Mouse (Mus musculus) mouse trophoblast stem cell (cell line): ENCODE measurements around the gene Hdac4.

Experiments used
- in situ Hi-C, 2 experiments: fragments of 300-500 bp; cut with MseI, MboI; formaldehyde crosslinking; loops; 2 replicates in 1 of 2; 3 replicates in 1 of 2; pipeline ENCODE4 v1.15.1; 2025

Gene Hdac4

DNA sequence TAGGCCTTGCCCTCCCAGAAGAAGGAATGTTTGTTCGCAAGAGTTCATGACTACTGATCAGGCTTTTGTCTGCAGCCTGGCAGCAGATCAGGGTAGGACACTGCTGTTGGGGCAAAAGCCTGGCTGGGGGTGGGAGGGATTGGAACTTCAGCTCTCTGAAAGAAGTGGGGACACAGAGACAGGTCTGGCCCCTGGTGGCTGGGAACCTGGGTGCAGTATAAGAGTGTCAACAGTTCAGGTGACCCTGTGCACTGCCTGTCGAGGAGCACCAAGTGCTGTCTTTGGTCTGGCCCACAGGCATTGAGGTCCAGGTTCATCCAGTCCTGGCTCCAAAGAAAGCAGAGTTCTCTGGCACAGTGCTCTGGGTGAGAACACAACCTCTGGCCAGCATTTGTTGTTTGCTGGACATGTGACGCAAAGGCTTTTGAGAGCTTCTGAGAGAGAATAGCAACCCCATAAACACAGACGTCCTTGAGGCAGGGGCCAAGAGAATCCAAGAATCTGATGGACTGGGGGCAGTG lies 95.1 kb downstream of the Hdac4 start:
- in situ Hi-C loops: no loop called here

DNA sequence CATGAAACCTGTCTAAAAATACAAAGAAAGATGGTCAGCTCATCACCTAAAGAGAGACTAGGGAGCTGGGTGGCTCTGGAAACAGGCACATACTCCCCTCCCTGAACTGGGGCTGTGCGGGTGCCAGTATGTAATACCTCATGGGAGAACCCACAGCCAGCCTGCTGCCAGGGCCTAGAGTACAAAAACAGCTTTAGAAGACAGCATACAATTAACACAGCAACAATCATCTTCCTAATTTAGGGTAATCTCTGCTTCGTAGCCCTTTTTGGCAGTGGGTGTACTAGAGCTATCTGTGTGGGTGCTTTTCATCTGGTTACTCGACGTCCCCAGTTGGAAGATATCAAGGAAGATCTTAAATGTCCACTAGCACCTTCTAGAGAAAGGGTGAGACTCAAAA lies 95.5 kb downstream of the Hdac4 start:
- in situ Hi-C loops: no loop called here

DNA sequence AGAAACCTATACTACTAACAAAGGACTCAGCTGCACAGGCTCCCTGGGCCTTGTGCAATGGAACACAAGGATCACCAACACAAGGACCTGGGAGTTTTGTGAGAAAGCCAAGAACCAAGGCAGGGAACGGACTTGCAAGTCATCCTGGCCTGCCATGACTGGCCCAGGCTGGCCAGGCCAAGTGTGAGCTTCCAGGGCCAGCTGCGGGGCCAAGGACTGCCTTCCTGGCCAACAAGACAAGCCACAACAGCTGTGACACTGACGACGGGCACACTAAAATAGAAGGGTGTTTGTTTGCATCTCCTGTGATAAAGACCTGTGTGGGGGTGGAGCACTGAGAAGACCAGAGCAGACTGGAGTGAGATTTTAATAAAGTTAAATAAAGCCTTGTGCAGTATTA lies 96.0 kb downstream of the Hdac4 start:
- in situ Hi-C loops: no loop called here

DNA sequence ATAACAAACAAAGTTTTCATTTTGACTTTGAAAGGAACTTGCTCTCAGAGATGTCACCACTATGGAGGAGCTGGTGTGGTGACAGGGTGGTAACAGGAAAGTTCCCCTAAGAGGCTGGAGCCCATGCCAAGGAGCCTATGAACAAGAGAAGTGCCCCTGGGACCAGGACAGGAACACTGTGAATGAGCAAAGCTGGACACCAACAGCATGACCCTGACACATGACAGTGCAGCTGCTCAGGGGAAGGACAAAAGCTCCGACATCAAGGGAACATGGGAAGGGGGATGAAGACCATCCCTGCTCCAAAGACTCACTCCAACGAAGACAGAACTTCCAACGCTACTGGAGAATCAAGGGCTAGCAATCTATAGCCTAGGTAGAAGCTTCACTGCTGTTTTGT lies 97.0 kb downstream of the Hdac4 start:
- in situ Hi-C loops: no loop called here

DNA sequence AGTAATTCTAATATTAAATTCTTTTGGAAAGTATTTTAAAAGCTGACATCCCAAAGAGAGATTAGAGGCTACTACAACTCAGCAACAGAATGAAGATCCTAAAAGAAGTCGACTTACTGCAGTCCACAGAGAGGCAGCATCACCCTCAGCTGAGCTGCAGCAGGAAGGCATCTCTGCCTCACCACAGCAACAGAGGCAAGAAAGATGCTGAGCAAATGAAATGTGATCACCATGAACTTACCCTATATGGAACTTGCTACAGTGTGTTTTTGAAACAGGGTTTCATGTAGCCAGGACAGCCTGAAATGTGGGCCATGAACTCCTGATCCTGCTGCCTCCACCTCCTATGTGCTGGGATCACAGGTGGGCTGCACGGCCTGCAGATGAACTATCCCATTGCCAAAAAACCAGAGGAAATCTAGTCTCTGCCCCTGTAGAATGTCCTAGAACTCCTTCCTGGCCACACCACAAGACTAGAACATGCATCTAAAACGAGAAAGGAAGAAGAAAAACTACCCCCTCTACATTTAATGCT lies 98.4 kb downstream of the Hdac4 start:
- in situ Hi-C loops: no loop called here

DNA sequence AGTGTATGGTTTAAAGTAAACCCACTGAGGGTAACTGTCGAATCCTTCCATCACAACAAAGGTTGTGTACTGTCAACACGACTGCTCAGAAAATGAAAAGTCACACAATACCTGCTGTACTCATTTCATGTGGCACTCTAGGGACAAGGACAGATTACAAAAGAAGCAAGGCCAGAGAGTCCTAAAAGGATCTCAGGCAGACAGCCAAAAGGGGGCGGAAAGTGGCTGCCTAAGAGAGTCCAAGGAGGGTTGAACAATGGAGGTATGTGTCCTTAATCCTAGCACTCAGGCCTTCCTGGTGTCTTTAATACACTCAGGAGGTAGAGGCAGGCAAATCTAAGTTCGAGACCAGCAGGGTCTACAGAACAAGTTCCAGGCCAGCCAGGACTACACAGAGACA lies 103.2 kb downstream of the Hdac4 start:
- in situ Hi-C loops: no loop called here

DNA sequence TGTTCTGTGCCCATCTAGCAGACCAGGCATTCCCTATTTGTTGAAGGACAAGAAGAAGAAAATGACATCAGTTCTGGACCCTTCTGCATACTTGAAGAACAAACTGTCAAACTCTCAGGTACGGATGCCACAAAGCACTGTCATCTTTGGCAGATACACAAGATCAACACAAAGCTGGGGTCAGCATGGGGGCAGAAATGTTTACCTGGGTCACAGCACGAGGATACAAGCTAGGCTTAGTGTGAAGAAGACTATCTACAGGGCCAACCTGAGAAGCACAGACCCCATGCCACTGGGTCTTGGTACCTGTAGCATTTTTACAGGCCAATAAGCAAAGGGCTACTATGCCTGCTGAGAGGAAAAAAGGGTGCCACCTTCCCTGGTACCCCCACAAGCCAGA lies 107.7 kb downstream of the Hdac4 start:
- in situ Hi-C loops: no loop called here

DNA sequence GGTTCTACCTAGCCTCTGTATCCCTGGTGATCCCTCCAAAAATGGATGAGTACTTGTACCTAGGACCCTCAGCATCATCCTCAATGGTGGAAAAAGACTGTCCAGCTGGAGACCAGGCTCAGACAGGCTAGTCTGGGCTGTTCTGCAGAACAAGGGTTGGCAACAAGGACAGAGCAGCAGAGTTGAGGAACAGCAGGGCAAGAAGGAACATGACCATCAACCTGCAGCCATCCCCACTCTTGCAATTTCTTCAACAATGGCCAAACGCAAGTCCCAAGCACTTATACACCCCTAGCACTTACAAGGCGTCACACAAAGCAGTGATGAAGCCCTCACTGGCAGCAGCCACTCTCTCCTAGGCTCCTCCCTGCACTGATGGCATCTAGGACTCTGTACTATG lies 108.2 kb downstream of the Hdac4 start:
- in situ Hi-C loops: no loop called here

DNA sequence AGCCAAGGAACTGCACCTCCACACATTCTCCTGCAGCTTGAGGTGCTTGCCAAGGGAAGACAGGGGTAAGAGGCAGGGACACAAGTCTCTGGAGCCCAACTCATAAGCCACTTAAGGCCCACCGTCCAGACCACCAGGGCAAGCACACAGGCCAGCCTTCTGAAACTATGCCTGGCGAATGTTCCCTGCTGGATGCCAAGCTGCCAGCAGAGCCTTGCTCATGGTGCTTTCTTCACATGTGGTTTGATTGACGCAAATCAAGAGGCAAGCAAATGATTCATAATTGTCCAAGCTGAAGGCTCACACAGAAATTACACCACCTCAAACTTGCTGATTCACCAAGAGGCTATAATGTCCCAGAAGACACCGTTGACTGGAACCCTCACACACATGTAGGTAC lies 108.7 kb downstream of the Hdac4 start:
- in situ Hi-C loops: no loop called here

DNA sequence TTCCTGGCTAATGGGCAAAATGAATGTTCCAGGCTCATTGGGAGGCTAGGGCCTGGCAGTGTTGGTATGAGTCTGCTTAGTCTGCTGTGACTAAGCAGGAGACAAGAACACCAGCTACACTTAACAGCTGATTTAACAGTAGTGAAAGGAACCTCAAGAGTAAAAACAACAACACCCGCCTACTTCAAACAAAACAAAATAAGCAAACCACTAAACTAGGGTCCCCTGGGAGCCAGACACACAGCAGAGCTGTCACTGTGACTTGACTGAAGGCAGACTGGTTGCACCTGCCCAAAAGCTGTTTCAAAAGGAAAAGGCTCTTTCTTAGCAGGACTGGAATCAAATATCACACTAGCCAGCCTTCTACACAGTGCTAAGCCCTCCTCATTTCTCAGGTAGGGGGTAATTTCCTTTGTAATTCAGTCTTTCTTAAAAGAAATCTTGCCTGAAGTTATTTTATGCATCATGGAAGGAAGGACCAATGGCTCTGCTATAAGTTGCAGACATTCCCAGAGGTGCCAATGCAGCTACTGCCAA lies 109.2 kb downstream of the Hdac4 start:
- in situ Hi-C loops: no loop called here

DNA sequence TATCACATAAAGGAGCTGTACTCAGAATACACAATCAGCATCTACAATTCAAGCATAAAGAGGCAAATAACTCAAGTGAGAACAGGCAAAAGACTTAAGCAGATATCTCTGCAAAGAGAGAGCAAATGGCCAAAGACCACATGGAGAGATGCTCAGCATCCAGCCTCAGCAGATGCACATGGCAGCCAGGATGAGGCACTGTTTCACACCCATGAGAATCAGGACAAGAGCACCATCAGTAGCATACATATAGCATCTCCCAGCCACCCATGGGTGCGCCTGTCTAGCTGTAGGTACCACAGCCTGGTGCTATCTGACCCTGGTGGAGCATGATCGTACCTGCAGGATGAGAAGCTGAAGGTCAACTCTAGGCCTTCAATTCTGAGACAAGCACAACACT lies 110.8 kb downstream of the Hdac4 start:
- in situ Hi-C loops: no loop called here

DNA sequence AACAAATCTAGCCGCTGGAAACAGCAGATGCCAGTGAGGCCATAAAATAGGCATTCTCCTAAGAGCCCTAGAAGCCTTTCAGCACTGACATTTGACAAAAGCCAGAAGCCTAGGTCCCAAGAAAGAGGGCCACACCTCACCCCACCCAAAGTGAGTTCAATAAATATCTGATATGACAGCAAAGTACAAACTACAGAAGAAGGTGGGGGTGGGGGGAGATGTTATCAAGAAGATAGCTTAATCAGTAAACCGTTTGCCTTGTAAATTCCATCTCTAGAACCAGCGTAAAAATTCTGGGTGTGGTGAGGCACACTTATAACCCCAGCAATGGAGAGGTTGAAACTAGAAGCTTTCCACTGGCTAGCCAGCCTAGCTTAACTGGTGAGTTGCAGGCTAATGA lies 111.5 kb downstream of the Hdac4 start:
- in situ Hi-C loops: no loop called here

DNA sequence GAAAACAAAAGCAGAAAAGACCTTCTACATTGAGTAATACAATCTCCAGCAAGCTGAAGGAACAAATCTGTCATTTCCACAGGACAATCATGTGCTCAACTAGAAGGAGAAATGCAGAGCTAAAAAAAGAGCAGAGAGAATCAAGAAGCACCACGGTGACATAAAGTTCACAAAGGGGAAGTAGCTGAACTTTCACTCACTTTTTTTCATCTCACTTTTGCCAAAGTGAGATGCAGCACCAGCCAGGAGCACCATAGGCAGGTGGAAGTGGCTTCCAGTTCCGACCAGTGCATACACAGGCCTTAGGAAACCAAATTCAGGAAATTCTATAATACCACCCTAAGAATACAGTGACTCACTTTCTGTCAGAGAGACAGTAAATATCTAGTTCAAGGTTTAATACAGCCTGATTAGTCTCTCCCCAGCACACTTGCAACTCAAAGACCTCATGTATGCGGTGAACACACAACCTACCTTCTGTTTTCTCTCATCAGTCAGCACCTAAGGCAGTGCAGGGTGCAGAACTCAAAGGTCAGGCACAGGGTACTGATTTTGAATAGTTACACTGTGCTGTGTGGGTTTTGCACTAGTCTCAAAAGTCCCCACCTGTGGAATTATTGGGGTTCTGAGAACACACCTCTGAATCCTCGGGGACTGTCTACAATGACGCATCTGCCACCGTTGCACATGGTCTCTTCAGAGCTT lies 112.5 kb downstream of the Hdac4 start:
- in situ Hi-C loops: no loop called here

DNA sequence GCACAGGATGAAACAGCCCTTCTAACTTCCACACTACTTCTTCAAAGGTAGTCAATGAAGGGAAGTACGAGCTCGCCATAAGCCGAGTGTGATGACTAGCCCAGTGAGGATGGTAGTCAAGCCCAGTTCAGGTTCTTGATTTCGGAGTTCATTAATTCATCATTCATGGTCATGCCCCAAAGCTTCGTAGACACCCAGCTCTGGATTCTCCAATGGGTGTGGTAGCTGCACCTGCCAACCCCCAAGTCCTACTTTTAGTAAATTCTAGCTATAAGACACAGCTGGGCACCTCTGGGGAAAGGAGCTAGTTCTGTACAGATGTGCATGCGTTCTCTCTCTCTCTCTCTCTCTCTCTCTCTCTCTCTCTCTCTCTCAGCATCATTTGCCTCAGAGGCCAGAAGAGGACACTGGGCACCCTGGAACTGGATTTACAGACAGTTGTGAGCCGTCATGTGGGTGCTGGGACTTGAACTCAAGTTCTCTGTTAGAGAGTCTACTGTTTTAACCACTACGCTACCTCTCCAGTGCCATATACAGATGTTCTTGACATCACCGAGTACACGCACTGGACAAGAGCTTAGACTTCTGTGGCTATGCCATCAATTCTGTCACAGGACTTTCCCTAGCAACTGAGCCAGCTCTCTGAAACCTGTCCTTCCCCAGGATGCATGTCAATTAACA lies 113.2 kb downstream of the Hdac4 start:
- in situ Hi-C loops: no loop called here

DNA sequence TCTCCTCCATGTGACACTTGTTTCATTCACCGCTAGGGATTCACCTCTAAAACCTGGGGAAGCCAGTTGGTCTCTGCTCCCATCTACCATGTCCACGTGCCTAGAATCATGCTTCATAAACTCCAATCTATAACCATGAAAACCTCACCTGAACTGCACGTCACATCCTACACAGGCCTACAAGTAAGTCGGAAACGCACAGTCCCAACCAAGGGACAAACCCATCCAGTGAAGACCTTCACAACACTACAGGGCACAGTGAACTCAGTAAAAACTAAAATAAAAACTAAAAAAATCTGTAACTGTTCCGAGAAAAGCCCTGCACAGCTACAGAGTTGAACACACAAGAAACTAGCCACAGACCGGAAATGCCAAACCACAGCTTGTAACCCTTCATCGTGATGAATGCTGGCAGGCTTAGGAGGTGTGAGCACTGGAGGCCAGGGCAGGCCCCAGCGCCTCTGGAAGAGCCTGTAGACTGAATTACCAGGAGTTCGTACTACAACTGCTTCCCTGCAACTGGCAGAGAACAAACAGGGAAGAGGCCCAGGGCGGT lies 115.4 kb downstream of the Hdac4 start:
- in situ Hi-C loops: no loop called here

DNA sequence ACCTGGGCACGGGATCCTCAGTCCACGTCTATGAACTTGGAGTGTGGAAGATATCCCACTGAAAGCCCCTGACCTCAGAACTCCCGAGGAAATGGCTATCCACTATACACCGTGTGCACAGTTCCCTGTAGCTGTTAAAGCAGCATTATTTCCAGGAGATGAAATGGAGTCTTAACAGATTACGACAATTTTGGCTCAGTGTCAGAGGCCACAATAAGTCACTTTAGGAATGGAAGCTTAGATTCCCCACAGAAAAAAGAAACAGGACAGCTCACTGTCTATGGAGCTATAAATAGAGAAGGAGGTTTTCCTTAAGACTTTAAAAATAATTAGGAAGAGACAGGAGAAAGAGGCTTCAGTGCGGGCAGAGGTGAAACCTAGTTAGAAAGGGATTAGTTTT lies 120.2 kb downstream of the Hdac4 start:
- in situ Hi-C loops: no loop called here

DNA sequence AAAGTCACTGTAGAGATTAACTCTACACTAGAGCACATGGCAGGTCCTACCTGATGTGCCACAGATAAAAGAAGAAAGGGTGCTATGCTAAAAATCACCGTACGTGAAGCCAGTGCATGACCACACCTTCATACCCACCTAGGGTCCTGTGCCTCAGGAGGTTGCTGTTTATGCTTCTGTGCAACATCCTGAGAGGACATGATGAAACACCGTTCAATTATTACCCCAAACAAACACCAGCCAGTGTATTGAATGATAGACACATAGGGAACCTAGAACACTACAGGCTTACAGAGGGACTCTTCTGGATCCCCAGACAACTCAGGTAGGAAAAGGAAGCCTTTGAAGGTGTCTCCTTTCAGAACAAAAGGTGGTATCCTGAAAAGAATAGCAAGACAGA lies 120.8 kb downstream of the Hdac4 start:
- in situ Hi-C loops: no loop called here

DNA sequence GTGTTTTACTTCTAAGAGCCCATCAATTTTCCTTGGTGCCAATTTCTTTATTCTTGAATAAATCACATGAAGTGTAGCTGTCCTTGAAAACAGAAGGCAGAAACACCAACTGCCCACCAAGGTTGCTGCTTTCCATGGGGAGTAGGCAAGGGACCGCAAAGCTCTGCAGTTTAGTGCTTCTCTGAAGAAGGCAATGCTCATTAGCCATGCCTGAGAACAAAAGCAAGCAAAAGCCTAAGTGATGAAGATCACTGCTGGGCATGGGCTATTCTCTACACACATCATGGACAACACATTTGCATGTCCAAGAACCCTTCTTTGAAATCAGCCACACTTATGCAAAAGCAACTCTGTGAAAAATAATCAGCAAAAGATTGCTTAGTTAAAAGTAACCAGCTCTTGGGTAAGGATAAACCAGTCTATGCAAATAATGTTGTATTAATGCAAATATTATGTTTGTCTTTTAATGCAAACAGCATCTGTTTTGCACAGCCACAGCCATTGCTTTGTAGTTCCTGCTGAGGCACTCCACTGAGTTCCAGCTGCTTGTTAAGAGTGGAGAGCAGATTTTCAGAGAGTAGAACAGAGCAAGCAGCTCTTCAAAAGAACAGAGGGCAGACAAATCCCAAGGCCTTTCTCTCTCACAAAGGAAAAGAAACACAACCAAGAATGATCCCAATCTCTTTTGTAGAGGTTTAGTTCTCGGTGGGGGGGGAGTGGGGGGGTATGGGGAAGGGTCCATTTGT lies 125.4 kb downstream of the Hdac4 start:
- in situ Hi-C loops: no loop called here

DNA sequence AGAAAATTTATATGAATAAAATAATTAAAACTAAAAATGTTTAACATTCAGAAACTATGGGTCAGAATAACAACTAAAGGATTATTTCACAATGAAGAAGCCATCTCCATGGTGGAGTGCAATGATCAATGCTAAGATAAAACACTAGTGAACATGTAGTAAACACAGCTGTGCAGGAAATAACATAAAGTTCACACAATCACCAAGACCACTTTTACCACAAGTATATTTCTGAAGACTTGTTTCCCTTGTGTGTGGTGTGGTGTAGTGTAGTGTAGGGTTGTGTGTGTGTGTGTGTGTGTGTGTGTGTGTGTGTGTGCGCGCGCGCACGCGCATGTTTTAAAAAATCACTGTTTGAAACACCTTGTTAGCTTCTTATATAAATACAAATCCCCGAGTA lies 126.0 kb downstream of the Hdac4 start:
- in situ Hi-C loops: no loop called here

DNA sequence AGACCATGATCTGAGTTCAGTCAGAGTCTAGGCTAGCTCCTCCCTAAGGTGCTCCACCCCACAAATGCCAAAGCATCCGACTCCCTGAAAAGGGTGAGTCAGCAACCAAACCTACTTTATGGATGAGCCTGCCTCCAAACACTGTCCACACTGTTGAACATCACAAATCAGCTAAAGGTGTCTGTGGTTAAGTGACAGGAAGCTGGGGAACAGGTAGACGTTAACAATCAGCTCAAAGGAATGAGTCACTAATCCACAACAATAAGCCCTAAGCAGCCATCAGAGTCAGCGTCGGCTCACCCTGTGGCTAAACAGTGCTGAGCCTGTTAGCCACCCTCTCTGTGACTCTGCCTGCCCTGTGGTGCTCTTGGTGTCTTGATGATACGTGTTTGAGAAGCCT lies 131.2 kb downstream of the Hdac4 start:
- in situ Hi-C loops: no loop called here

DNA sequence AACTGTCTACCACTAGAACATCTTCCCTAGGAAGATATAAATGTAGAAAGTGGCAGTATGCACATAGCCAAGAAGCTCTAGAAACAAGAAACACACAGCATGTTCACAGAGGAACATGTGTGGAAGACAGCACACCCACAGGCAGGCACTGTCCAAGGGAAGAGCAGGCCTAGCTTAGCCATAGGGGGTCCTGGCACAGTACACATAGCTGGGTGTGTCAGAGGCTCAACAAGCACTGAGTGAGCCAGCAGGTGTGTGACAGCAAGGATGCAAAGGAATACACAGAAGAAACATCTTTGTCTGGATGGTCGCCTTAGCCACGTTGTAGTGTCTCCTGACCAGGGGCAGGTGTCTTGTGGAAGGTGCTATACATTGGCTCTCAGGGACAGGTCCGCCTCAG lies 132.2 kb downstream of the Hdac4 start:
- in situ Hi-C loops: no loop called here
